Mouse (Mus musculus): Measurements from ENCODE around the gene Car1. TPM values are rescaled to one million over a fixed set of nuclear protein-coding genes. Genes with fewer than 3 reads are reported as not detected.
A peak's percentile ranks its signal among the peaks of the same experiment; 100 is the strongest.
"Not testable (repeated sequence)": the region's sequence is repeated elsewhere in the genome, so short reads cannot be mapped to it uniquely, and the experiment has no call there.

The Car1 gene
- polyA plus RNA-seq, 1 experiment from 2014 or later: 0.39 TPM

DNA sequence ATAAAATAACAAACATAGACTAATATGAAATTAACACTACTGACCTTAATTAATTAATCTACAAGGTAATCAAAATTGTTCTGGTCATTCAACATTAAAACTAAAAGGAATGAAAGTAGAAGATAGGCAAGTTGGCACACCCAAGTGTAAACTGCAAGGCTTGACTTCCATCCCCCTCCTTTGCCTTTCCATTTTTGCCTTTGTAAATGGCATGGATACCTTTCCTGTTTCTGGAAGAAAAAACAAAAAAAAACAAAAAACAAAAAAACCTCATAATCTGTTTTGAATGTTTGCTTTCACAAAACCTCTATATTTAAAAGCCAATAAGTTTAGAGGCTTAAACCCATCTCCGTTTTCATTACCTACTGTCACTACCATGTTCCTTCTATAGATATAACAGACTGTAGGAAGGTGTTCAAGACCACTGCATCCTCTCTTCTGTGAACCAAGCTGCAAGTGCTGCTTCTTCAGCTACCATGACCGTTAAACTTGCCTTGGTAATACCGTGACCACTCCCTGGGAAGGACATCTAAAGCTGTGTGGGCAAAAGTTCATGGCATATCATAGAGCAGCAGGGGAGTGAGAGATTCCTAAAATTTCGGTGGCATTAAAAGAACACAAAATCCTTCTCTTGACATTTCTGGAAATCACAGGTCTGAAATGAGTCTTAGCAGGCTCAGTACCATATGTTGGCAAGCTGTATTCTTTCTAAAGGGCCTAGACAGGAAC, 12.7 kb downstream of the Car1 start:
- Histone ChIP-seq H3K4me3 (ENCODE audit: low read depth, low read length) (no peak overlapping the region), H3K4me2 (ENCODE audit: low read depth, low read length) (no peak overlapping the region), H3K9me3 (ENCODE audit: control insufficient read depth, low read length) (no peaks in the 10 kb centered on the region), H3K27me3 (replicated peaks; ENCODE audit: control insufficient read depth, insufficient read depth, low read length) (no peaks in the 10 kb centered on the region), H3K27ac (replicated peaks; ENCODE audit: low read depth, low read length) (no peak overlapping the region), H3K36me3 (ENCODE audit: control insufficient read depth, insufficient read depth, low read length) (no peaks in the 10 kb centered on the region), H3K4me1 (ENCODE audit: control insufficient read depth, insufficient read depth, low read length) (no peaks in the 10 kb centered on the region), H3K9ac (ENCODE audit: low read depth, low read length) (no peak overlapping the region)
- DNase-seq (ENCODE audit: low spot score) (no peak), ATAC-seq (ENCODE audit: low read depth) (no peak)
- 72% methylated on average over 4 of the region's 4 CpGs for WGBS

DNA sequence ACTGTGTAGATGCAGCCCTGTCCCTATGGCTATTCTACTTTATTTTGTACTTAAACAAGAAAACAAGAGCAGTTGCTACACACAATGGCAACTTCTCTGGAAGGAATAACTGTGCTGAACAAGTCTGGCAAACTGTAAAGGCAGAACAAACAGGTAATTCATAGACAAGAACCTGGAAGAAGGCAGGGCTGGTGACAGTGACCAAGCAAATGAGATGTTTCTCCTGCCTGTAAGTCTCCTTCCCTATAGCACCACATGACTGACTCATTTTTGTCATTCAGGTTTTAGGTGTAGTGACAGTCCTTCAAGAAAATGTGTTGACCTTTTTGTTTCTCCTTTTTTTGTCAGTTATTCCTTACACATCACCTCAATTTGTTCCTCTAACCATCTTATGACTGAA, 16.1 kb downstream of the Car1 start:
- Histone ChIP-seq H3K27ac (replicated peaks; ENCODE audit: low read depth, low read length) (no peak overlapping the region), H3K4me2 (ENCODE audit: low read depth, low read length) (no peak overlapping the region), H3K36me3 (ENCODE audit: control insufficient read depth, insufficient read depth, low read length) (no peaks in the 10 kb centered on the region), H3K9me3 (ENCODE audit: control insufficient read depth, low read length) (no peaks in the 10 kb centered on the region), H3K4me3 (ENCODE audit: low read depth, low read length) (no peak overlapping the region), H3K9ac (ENCODE audit: low read depth, low read length) (no peak overlapping the region), H3K4me1 (ENCODE audit: control insufficient read depth, insufficient read depth, low read length) (no peaks in the 10 kb centered on the region), H3K27me3 (replicated peaks; ENCODE audit: control insufficient read depth, insufficient read depth, low read length) (no peaks in the 10 kb centered on the region)
- ATAC-seq (ENCODE audit: low read depth) (no peak), DNase-seq (ENCODE audit: low spot score) (no peak)

DNA sequence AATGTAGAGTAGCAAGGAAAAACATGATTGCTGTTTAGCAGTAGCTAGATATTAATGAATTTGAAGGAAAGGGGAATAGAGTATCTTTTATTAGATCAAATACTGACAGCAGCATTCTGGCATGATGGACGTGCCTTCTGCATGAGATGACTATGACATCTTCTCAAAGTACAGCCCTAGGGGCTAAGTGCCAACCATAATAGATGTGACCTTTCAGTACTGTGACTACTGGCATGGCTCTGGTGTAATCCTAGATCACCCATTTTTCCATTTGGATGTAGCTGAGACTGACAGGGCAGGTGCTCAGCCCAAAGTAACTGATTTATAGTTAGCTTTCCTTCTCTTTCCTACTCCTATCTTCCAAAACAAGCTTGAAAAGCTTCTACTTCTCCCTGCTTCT, 20.6 kb downstream of the Car1 start:
- Histone ChIP-seq H3K27me3 (replicated peaks; ENCODE audit: control insufficient read depth, insufficient read depth, low read length) (no peaks in the 10 kb centered on the region), H3K4me1 (ENCODE audit: control insufficient read depth, insufficient read depth, low read length) (no peaks in the 10 kb centered on the region), H3K36me3 (ENCODE audit: control insufficient read depth, insufficient read depth, low read length) (no peaks in the 10 kb centered on the region), H3K9ac (ENCODE audit: low read depth, low read length) (no peak overlapping the region), H3K9me3 (ENCODE audit: control insufficient read depth, low read length) (no peaks in the 10 kb centered on the region), H3K4me2 (ENCODE audit: low read depth, low read length) (no peak overlapping the region), H3K4me3 (ENCODE audit: low read depth, low read length) (no peak overlapping the region), H3K27ac (replicated peaks; ENCODE audit: low read depth, low read length) (no peak overlapping the region)
- DNase-seq (ENCODE audit: low spot score) (peak; percentile 24), ATAC-seq (ENCODE audit: low read depth) (0 out of 2 replicates have a peak, but pooled peaks have one; percentile 33)
- WGBS: 38% methylated on average over 1 of the region's 1 CpGs

DNA sequence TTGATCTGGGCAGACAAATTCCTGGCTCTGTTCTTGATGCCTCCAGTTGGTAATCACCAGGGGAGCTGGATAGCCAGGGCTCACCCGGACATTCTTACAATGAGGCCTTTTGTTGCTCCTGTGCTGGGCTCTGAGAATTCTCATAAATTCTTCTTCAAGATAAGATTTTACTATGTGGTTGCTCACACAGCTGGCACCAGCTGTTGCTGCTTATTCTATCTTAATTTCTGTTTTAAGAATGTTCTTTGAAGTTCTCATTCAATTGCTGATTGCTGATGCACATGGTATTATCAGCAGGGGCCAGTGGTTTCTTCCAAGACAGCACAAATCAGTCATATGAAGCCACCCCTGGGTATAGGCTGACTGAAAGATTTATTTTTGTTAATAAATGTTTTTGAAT, 21.0 kb downstream of the Car1 start:
- H3K27me3 ChIP-seq (replicated peaks; ENCODE audit: control insufficient read depth, insufficient read depth, low read length): no peaks in the 10 kb centered on the region
- no peak overlapping the region for H3K4me3 ChIP-seq (ENCODE audit: low read depth, low read length)
- 48% methylated on average over 1 of the region's 1 CpGs for WGBS
- no peak overlapping the region for H3K4me2 ChIP-seq (ENCODE audit: low read depth, low read length)
- H3K27ac ChIP-seq (replicated peaks; ENCODE audit: low read depth, low read length): no peak overlapping the region
- DNase-seq (ENCODE audit: low spot score) (peak; percentile 48), ATAC-seq (ENCODE audit: low read depth) (0 out of 2 replicates have a peak, but pooled peaks have one; percentile 47)
- H3K9me3 ChIP-seq (ENCODE audit: control insufficient read depth, low read length): no peaks in the 10 kb centered on the region
- no peaks in the 10 kb centered on the region for H3K4me1 ChIP-seq (ENCODE audit: control insufficient read depth, insufficient read depth, low read length)
- no peak overlapping the region for H3K9ac ChIP-seq (ENCODE audit: low read depth, low read length)
- H3K36me3 ChIP-seq (ENCODE audit: control insufficient read depth, insufficient read depth, low read length): no peaks in the 10 kb centered on the region

DNA sequence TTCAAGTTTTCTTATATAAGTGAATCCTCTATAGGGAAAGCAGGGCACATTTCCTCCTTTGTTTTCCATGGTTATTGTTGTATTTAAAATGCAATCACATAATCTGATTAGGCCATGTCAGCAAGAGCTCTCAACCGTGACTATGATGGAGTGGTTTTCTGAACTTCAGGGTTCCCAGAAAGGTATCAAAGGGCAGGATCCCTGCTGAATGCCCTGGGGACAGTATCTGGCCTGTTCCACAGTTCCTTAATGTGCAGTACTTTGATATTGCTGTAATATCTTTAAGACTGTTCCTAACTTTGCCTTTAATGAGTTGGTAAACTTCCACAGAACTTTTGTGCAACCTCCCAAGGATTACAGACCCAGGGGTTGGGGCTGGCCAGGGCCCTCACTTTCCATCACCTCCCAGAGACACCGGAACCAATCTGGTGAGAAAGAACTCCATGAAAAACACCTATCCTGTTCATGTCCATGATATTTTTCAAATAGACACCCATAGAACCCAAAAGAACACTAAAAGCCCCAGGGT, 21.6 kb downstream of the Car1 start:
- no peak overlapping the region for H3K4me2 ChIP-seq (ENCODE audit: low read depth, low read length)
- no peaks in the 10 kb centered on the region for H3K4me1 ChIP-seq (ENCODE audit: control insufficient read depth, insufficient read depth, low read length)
- WGBS: 61% methylated on average over 2 of the region's 2 CpGs
- H3K27ac ChIP-seq (replicated peaks; ENCODE audit: low read depth, low read length): no peak overlapping the region; the same call in 1 of the 2 replicates
- H3K27me3 ChIP-seq (replicated peaks; ENCODE audit: control insufficient read depth, insufficient read depth, low read length): no peaks in the 10 kb centered on the region
- H3K36me3 ChIP-seq (ENCODE audit: control insufficient read depth, insufficient read depth, low read length): no peaks in the 10 kb centered on the region
- ATAC-seq (ENCODE audit: low read depth): no peak
- peak; percentile 5 for DNase-seq (ENCODE audit: low spot score)
- H3K4me3 ChIP-seq (ENCODE audit: low read depth, low read length): no peak overlapping the region
- no peaks in the 10 kb centered on the region for H3K9me3 ChIP-seq (ENCODE audit: control insufficient read depth, low read length)
- H3K9ac ChIP-seq (ENCODE audit: low read depth, low read length): no peak overlapping the region

DNA sequence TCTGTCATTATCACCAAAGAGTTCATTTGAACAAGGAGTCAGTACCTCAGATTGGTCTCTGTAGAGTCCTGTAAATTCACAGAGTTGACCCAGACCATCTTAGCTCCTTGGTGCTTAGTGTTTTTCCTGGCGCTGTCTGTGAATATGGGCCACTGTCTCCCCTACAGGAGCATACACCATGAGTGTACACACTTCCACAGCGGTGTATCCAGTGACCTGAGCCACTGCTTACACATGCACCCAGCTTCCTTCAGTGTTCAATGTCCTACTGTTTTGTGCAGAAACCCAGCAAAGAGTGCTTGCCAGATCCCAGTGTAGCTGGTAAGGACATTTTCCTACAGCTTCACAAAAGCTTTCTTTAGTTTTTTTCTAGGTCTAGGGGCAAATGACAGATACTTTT, 22.8 kb downstream of the Car1 start:
- Histone ChIP-seq H3K4me2 (ENCODE audit: low read depth, low read length) (no peak overlapping the region), H3K9ac (ENCODE audit: low read depth, low read length) (no peak overlapping the region), H3K36me3 (ENCODE audit: control insufficient read depth, insufficient read depth, low read length) (no peaks in the 10 kb centered on the region), H3K27me3 (replicated peaks; ENCODE audit: control insufficient read depth, insufficient read depth, low read length) (no peaks in the 10 kb centered on the region), H3K9me3 (ENCODE audit: control insufficient read depth, low read length) (no peaks in the 10 kb centered on the region), H3K4me3 (ENCODE audit: low read depth, low read length) (no peak overlapping the region), H3K4me1 (ENCODE audit: control insufficient read depth, insufficient read depth, low read length) (no peaks in the 10 kb centered on the region), H3K27ac (replicated peaks; ENCODE audit: low read depth, low read length) (no peak overlapping the region)
- no peak for DNase-seq (ENCODE audit: low spot score)
- no peak for ATAC-seq (ENCODE audit: low read depth)
- 77% methylated on average over 2 of the region's 2 CpGs for WGBS

DNA sequence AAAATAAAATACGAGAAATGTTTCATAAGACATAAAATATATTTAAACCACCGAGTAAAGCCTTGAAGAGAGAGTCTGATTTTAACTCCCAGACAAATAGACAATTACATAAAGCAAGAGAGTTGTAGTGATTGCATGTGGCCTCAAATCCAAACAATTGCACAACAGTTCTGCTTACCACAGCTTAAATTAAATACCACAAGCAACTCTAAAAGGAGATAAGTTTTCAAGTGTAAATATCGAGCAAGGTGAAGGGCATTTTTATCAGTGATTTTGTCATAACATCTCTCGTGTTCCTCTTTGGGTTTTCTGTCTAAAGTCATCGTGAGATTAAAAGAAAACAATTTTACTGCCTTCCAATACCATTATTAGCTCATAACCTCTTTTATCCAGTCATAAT, 25.0 kb downstream of the Car1 start:
- H3K4me2 ChIP-seq (ENCODE audit: low read depth, low read length); DNase-seq (ENCODE audit: low spot score); H3K27me3 ChIP-seq (replicated peaks; ENCODE audit: control insufficient read depth, insufficient read depth, low read length); H3K9ac ChIP-seq (ENCODE audit: low read depth, low read length); H3K4me3 ChIP-seq (ENCODE audit: low read depth, low read length); H3K36me3 ChIP-seq (ENCODE audit: control insufficient read depth, insufficient read depth, low read length); H3K27ac ChIP-seq (replicated peaks; ENCODE audit: low read depth, low read length); ATAC-seq (ENCODE audit: low read depth); H3K4me1 ChIP-seq (ENCODE audit: control insufficient read depth, insufficient read depth, low read length); H3K9me3 ChIP-seq (ENCODE audit: control insufficient read depth, low read length): not testable (repeated sequence)
- 81% methylated on average over 5 of the region's 5 CpGs for WGBS

DNA sequence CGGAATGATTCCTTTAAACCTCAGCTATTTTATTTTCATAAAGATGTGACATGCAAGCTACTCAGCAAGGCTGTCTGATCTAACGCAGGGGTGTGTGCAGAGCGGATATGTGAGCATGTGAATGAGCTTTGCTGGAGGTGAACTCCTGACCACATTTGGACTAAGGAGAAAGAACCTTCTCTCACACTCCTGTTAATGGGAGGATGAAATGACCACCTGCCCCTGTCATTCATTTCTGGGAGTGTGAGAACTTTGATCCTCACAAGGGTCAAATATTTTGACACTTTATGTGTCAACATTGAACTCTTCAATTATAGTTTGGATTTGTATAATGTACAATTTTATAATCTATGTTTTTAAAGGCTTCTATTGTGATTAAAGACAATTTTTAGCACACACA, 25.8 kb downstream of the Car1 start:
- not testable (repeated sequence) for H3K4me3 ChIP-seq (ENCODE audit: low read depth, low read length); H3K36me3 ChIP-seq (ENCODE audit: control insufficient read depth, insufficient read depth, low read length); H3K9ac ChIP-seq (ENCODE audit: low read depth, low read length); ATAC-seq (ENCODE audit: low read depth); DNase-seq (ENCODE audit: low spot score); H3K9me3 ChIP-seq (ENCODE audit: control insufficient read depth, low read length); H3K27ac ChIP-seq (replicated peaks; ENCODE audit: low read depth, low read length); H3K27me3 ChIP-seq (replicated peaks; ENCODE audit: control insufficient read depth, insufficient read depth, low read length); H3K4me1 ChIP-seq (ENCODE audit: control insufficient read depth, insufficient read depth, low read length); H3K4me2 ChIP-seq (ENCODE audit: low read depth, low read length)
- WGBS: 67% methylated on average over 3 of the region's 3 CpGs

DNA sequence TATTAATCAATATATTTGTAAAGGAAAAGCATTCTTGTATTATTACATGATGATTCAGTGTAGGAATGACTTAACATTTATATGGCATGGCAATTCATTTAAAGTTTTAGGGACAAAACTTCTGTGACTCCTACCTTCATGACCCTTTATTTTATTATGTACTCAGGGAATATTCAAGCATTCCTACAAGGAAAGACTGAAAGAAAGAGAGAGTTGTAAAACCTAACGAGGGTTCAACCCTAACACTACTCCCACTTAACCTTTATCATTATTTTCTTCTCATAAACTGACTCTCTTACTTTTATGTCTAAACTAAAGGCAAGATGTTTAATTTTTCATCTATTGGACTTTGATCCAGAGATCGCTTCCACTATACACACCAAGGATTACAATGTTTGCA, 28.0 kb downstream of the Car1 start:
- Histone ChIP-seq H3K4me1 (ENCODE audit: control insufficient read depth, insufficient read depth, low read length) (no peaks in the 10 kb centered on the region), H3K36me3 (ENCODE audit: control insufficient read depth, insufficient read depth, low read length) (no peaks in the 10 kb centered on the region), H3K4me2 (ENCODE audit: low read depth, low read length) (no peak overlapping the region), H3K9ac (ENCODE audit: low read depth, low read length) (no peak overlapping the region), H3K4me3 (ENCODE audit: low read depth, low read length) (no peak overlapping the region), H3K9me3 (ENCODE audit: control insufficient read depth, low read length) (no peaks in the 10 kb centered on the region), H3K27me3 (replicated peaks; ENCODE audit: control insufficient read depth, insufficient read depth, low read length) (no peaks in the 10 kb centered on the region), H3K27ac (replicated peaks; ENCODE audit: low read depth, low read length) (no peak overlapping the region)
- no peak for ATAC-seq (ENCODE audit: low read depth)
- 89% methylated on average over 2 of the region's 2 CpGs for WGBS
- DNase-seq (ENCODE audit: low spot score): no peak

All from embryonic facial prominence, embryonic 14.5 days (tissue).